Mouse (Mus musculus) left cerebral cortex, postnatal 36 days (tissue): ENCODE results near the gene Pcbp3. TPM values are rescaled to one million over a fixed set of nuclear protein-coding genes. Genes with fewer than 3 reads are reported as not detected.
"Not testable (repeated sequence)": the region's sequence is repeated elsewhere in the genome, so short reads cannot be mapped to it uniquely, and the experiment has no call there.

ENCODE experiments used
- DNase-seq, 2 experiments: peaks; one replicate each; pipeline ENCODE4 v3.0.0; 2021 to 2022; ENCODE audit warnings: low spot score in 2 of 2, mixed read lengths in 1 of 2
- intact Hi-C: fragments of 180-260 bp; cut with DNase I; formaldehyde crosslinking; loops from one replicate; pipeline ENCODE4 v1.15.1; 2025
- total RNA-seq, 2 experiments: library from RNA; stranded (reverse); gene quantifications; 2 replicates each; pipeline ENCODE4 v1.2.3; 2021

Pcbp3 gene
- 10 to 100 TPM; 67.5 to 68.4 TPM for total RNA-seq

DNA sequence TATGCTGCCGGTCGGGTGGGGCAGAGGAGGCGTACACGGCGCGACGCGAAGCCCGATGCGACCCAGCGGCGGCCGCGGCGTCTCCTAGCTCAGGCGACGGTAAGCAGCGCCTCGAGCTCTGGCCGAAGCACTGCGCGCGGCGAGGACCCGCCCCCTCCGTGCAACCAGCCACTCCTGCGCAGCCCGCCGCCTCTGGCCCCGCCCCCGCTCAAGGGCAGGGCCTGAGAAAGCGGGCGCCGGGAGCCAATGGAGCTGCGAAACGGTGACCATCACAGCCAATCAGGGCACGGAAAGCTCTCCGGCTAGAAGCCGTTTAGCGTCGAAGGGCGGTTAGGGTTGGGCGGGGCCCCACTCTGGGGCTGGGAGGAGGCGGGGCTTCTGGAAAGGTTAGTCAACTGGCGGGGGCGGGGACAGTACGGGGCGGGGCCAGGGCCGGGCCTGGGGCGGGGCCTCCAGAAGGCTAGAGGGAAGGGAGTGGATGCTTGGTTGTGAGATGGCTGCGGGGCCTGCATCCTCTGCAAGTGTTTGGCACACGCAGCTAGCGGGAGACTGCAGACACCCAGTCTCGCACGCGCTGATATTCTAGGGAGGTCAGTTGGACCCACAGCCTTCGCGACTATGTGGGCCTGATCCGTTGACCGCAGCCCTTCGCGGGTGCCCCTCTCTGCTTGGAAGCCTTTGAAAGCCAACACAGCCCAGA is at the start of gene Pcbp3:
Gene Pcbp3, minus strand, starts transcription at position 98 of the 700 bp plus-strand sequence.
- intact Hi-C loops, result loop anchor here (5.0 kb wide), 2 partner anchors 70 to 125 kb away; partner anchors contain the start of gene Slc19a1
- peak; percentile 96 to 98 for DNase-seq

DNA sequence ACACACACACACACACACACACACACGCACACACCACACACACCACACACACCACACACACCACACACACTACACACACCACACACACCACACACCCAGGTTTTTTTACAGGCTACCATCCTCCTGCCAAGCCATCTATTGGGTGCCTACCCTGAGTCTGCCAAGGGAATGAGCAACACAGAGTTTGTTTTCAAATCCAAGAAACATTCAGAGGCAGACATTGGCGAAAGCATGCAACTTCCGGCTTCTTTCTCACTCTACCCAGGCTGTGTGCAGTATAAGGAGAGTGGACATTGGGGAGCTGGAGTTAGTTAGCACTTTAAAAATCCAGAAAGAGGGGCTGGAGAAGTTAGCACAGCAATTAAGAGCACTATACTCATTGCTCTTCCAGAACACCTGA is 47.0 kb upstream of the Pcbp3 start:
- no peak for DNase-seq
- intact Hi-C loops, result no loop called here

DNA sequence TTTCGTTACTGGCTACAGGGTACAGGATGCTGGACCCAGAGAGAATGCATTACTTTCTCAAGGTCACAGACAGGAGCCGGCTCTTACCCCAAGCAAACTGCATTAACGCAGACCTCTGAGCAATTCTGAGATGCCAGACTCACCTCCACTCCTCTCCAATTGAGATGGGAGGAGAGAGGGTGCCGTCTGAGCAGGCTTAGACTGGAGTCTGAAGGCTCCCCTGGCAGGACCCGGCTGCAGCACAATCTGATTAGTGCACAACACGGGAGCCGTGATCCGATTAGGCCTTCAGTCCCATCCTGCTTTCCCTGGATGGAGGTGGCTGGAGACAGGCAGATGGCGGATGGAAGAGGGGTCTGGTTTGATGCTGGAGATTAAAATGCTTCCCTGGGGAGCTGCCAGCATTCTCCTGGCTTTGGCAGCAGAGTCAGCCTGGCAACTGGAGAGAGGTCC is 46.4 kb upstream of the Pcbp3 start:
- peak in 1 of 2 experiments; percentile 28 for DNase-seq
- intact Hi-C loops, result no loop called here

DNA sequence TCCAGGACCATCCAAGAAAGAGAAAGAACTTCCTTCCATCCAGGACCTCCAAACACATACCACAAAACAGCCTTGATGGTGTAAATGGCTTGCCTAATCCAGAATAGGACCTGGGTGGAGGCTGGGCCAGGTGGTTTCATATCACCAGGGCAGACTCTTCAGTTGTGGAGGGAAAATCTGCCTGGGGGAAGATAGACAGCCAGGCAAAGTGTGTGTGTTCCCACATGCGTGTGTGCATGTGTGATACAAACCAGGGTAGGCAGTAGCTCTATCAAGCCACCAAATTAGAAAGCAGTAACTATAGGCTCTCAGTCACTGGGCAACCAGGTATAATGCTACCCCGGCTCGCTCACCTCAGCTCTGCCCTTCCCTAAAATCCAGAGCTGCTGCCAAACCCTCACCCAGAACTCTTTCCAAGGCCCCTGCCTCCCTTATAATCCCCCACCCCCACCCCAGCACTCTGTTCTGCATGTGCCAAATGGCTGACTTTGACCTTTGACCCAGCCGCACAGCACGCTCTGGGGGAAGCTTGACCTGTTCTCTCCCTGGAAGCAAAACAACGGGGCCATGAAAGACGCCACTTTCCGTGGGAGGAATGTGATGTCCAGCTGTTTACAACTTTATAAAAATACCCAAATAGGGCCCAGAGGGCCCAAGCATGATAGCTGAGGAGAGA is 45.9 kb upstream of the Pcbp3 start:
- DNase-seq, result no peak
- intact Hi-C loops, result no loop called here

DNA sequence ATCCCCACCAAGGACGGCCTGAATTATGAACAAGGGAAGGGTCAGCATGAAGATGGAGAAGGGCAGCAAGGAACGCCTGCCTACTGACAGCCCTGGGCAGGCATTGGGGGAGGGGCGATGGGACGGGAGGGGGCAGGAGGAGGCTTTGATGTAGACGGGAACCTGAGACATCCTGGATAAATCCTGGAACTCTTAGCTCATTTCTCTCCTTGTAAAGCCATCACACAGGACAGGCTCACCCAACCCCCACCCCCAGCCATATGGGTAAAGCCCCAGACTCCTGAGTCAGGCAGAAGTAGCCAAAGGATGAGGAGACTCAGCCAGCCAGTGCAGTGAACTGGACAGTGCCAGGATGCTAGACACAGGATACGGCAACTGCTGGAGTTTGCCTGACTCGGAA is 43.2 kb upstream of the Pcbp3 start:
- DNase-seq, result no peak
- intact Hi-C loops, result no loop called here

DNA sequence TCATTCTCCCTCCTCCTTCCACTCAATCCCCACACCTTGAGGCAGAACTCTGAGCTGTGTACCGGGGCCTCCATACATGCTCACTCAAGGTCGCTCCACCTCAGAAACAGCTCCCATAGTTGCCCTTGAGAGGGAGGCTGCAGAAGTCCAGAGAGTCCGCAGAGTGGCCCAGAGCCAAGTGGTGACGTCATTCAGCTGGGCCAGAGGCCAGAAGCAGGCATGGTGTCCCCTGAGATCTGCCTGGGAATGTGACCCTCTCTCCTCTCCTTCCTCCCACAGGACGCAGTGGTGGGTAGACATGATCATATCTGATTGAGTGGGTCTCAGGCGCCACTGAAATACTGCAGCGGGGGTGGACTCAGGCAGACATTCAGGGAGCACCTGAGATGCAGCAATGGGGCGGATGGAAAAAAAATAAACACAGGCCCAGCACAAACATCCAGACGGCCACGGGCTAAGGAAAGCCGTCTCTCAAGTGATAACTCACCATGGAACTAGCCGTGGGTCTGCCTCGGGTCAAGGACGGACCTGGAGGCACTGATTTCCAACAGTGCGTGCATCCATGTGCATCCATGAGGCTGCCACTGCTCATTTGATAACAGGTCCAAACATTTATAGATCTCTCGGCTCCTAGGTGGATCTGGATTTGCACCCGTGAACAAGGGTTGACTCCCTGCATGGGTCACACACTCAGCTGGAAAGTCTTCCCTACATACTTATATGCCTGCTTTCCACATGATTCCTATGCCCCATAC is 36.2 kb upstream of the Pcbp3 start:
- intact Hi-C loops, result no loop called here
- peak in 1 of 2 experiments; percentile 18 for DNase-seq

DNA sequence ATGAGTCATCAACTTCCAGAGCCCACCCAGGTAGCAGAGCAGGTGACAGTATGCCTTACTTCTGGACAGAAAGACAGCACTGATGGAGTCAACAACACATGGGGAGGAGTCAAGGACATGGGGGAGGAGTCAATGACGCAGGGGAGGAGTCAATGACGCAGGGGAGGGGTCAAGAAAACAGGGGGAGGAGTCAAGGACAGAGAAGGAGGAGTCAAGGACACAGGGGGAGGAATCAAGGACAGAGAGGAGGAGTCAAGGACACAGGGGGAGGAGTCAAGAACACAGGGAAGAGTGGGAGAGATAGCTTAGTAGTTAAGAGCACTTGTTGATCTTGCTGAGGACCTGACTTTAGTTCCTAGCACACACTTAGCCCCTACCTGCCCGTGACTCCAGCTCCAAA is 30.8 kb upstream of the Pcbp3 start:
- intact Hi-C loops, result no loop called here
- DNase-seq, result no peak

DNA sequence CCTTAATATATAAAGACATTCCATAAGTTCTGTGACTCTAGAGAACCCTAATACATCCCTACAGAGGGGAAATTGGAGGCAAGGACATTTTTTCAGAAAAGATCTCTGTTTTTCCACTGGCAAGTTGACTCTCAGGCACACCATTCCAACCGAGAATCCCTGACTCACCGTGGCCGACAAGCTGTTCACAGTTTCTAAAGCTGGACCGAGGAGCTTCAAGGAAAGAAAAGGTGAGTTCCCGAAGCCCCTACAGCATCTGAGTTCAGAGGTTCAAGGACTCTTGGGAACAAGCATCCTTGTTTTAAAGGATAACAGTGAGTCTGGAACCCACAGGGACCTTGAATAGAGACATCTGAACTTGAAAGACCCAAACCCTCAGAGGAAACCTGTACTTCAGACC is 26.9 kb upstream of the Pcbp3 start:
- DNase-seq, result no peak
- intact Hi-C loops, result no loop called here

DNA sequence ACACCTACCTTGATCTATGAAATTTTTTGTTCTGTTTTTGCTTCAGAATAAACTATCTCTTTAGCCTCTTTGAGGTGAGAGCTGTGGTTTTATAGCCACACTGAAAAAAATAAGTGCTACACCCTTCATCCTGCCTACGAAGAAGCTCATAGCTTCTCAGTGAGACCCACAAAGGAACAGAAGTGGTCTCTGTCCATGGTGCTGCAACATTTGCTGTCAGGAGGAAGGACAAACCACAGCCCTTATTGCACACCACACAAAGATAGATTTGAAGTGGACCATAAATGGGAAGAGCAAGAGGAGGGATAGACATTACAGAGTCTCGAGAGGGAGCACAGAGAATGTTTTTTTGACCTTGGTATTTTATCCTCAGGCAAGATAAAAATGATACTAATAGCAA is 16.4 kb upstream of the Pcbp3 start:
- DNase-seq, result no peak
- intact Hi-C loops, result no loop called here

DNA sequence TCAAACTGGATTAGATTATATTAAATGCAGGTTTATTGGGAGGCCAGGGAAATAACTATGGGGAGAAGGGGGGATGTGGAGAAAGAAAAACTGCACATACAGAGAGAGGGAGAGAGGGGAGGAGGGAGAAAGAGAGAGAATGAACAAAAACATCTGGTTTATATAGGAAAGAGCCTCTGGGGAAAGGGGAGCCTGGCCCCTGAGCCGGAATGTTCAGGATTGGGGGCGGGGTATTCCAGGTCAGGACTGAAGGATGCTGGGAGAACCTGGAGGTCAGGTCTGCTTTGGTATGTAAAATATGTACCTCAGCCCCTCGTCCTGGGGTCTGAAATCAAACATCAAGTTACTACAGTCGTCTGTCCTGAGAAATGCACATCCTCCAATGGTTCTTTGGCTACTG is 15.0 kb upstream of the Pcbp3 start:
- DNase-seq, result no peak
- intact Hi-C loops, result no loop called here

DNA sequence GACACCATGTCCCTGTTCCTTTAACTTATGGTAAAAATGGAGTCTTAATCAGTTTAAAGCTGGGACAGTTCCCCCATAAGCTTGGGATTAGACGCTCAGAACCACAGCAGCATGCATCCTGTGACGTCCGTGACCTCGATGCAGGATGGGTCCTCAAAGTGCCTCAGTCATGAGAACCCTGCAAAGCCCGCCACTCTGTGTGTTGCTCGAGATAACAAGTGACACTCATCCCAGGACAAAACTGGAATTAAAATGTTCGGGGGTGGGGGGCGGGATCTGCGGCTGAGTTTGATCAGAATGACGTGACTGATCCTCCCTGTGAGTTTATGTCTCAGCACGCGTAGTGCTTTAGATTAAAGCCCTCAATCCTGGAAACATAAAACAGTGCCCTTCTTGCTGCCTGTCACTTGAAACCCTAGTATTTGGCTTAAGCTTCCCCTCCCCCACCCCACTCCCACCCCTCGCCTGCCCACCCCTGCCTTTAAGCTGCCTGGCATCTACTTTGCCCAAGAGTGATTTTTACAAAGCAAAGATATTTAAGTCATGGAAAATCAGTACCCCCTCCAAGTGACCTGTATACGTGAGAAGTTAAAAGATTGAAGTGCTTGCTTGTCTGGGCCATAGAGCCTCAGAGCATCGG is 12.2 kb upstream of the Pcbp3 start:
- intact Hi-C loops, result no loop called here
- DNase-seq, result no peak

DNA sequence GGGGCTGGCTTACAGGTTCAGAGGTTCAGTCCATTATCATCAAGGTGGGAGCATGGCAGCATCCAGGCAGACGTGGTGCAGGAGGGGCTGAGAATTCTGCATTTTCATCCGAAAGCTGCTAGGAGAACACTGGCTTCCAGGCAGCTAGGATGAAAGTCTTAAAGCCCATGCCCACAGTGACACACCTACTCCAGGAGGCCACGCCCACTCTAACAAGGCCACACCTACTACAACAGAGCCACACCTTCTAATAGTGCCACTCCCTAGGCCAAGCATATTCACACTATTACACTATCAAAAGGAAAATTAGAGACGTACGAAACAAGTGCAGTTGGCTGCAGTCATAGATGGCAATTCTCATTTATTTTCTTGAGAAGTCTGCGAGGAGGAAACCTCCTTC is 10.6 kb upstream of the Pcbp3 start:
- intact Hi-C loops, DNase-seq: not testable (repeated sequence)

DNA sequence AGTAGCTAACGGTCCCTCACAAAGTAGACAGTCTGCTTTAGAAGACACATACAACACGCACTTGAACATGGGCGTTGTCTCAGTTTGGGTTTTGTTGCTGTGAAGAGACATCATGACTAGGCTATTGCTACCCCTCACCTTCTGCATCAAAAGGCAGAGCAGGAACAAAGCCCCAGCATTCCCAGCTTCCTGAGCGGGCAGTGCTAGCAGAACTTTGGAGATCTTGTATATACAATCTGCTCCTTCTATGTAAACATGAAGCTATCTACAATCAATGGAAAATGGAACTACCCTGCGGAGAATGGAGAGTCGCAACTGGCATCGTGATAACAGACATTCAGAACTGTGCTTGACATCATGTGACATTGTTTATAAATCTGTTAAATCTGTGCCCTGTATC is 9.3 kb upstream of the Pcbp3 start:
- intact Hi-C loops, result no loop called here
- no peak for DNase-seq

DNA sequence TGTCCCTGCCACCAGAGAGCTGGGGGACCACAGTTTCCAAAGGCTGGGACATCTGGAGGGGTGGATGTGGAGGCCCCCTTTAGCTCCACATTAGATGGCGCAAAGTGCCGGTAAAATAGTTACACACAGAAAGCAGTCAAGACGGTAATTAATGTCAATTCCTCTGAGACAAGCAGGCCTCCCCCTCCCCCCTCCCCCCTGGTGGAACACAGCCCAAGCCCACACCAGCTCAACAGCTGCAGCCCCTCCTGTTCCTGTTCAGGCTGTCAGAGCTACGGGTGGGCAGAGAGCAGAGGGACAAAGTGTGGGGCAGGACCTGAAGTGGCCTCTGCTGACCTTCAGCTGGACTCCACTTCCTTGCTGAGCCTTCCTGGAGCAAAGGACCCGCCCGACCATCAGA is 2.7 kb upstream of the Pcbp3 start:
- intact Hi-C loops, result loop anchor here (2.0 to 5.0 kb wide), 3 partner anchors 68 to 127 kb away; partner anchors contain the start of gene Slc19a1
- no peak for DNase-seq

DNA sequence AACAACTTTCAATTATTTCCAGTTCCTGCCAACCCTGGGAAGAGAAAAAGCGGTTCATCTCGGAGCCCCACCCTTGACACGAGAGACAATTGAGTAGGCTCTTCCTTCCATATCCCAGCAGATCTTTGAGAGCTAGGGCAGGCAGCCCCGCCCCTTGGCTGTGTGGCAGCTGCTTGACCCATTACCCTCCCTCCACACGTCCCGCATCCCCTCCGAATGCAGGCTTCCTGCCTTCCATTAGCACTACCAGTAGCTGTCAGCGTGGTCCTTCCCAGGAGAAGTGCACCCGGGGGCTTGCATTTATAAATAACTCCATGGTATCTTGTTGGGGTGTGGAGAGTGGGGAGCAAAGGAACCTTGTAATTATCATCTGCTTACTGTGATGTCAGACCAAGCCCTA is 2.3 kb upstream of the Pcbp3 start:
- DNase-seq, result no peak
- intact Hi-C loops, result loop anchor here (2.0 to 5.0 kb wide), 3 partner anchors 68 to 127 kb away; partner anchors contain the start of gene Slc19a1

DNA sequence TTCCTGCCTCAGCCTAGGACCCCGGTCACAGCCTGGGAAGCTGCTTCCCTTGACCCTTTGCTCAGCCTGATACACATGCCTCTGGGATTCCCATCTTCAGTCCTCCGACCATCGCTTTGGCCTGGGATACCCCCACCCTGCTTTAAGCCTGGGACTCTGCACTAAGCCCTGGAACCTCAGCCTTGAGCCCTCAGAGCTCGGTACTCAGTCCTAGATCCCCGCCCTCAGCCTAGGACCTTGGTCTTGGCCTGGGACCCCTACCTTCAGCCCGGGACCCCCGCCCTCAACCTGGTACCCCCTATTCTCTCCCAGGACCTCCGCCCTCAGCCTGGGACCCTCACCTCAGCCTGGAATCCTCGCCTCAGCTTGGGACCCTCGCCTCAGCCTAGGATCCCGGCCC is 531 bp downstream of the Pcbp3 start:
- intact Hi-C loops, result loop anchor here (5.0 kb wide), 2 partner anchors 71 to 124 kb away; partner anchors contain the start of gene Slc19a1
- DNase-seq, result no peak

DNA sequence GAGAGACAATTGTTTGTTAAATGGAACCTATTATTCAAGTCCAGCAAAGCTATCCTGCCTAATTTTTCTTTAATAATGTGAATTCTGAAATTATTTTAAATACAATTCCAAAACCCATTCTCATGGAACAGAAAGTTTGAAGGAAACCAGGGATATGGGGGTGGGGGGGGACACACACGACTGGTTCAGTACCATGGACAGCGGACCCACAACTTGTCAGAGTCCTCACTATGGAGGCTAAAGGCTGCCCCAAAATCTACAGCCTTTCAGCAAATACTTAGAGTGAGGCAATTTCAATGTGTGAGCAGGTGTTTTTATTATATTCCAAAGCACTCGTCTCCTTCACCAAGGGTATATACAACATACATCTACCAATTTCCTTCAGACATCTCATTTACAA is 3.5 kb downstream of the Pcbp3 start:
- intact Hi-C loops, result no loop called here
- no peak for DNase-seq

DNA sequence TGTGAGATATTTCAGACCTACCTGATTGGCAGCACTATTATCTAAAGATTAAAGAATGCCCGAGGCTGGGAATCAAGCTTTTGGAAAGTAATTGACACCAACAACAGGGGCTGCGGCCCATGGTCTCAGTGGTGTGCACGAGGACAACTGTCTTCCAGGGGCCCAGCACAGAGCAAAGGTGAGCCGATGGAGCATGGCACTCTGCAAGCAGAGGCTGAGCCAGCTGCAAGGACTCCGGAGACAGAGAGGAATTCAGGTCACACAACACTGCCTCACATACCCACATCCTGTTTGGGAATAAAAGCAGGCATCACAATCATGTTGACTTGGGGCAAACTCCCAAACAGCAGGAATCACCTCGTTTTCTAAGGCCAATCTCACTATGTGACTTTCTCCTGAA is 5.5 kb downstream of the Pcbp3 start:
- intact Hi-C loops, result no loop called here
- no peak for DNase-seq

DNA sequence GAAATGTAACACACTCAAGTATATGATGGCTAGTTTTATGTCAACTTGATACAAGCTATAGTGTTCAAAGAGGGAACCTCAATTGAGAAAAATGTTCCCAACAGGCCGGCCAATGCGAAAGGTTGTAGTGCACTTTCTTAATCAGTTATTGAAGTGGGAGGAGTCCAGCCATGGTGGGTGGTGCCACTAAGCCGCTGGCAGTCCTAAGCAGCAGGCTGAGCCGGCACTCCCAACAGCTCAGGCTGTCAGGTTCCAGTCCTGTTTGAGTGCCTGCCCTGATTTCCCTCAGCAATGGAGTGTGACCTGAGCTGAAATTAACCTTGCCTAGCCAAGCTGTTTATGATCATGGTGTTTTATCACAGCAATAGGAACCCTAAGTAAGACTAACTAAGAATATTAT is 20.6 kb downstream of the Pcbp3 start:
- intact Hi-C loops, result no loop called here
- DNase-seq, result no peak

DNA sequence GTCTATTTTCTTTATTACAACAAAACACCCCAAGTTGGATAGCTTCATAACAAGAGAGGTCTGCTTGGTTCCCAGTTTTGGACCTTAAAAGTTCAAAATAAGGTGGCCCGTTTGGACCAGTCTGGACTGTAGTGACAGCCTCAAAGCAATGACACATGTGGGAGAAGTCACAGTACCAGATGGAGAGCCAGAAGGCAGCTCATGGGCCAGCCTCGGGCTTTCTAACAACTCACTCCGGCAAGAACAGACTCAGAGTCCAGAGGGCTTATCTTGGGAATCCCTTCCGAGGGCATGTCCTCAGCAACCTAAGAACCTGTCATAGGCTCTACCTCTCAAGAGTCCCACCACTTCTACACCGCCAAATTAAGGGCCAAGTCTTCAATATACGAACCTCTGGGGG is 24.9 kb downstream of the Pcbp3 start:
- DNase-seq, result no peak
- intact Hi-C loops, result no loop called here
